Mouse (Mus musculus): ENCODE results near the gene Pym1.

Gene Pym1

GRCm38 (mm10) chr10:128804271-128805091, 56.8 kb downstream of the Pym1 start, which contains the start of gene Tmem198b:
TSS of gene Tmem198b (minus strand) at chr10:128804370.
- peak; percentile 52 for DNase-seq (ENCODE audit: low read depth, low spot score)

DNA sequence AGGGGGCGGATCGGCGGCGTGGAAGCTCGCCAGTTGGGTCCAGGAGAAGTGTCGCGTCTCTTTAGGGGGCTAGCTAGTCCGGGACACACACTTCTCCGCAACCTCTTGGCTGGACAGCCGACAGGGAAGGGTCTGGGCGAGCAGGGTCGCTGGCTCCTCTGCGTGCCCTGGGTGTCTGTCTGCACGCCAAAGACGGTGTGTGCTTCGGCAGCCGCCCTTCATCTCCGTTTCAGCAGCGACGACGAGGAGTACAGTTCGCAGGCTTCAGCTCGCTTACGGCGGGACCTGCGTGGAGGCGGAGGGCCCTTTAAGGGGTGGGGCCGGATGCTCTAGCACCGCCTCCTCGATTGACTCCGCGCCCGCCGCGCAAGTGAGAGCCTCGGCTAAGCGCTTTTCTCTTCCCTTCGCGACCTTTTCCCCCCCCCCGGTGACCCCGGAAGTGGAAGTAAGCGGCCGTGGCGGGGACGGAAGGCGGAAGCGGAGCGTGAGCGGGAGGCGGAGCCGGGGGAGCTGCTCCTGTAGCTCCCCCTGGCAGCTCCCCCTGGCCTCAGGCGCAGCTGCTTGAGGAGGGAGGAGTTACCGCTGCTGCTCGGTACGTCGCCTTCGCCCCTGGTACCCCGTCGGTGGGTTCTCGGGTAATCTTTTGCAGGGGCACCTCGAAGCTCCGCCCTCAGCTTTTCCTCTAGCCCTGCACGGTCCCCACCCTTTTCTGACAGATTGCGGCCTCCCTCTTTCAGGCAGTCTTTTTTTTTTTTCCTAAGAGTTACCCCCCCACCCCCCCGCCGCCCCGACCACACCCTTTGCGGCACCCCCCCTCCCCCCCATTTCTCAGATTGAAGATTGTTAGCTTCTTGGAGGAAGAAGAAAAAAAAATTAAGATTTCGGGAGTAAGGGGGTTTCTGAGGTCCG, 57.7 kb downstream of the Pym1 start:
- DNase-seq (ENCODE audit: low read depth, low spot score): peak; percentile 95

GRCm38 (mm10) chr10:128806086-128806485, 58.4 kb downstream of the Pym1 start:
- DNase-seq (ENCODE audit: low read depth, low spot score): no peak

GRCm38 (mm10) chr10:128807018-128807417, 59.3 kb downstream of the Pym1 start:
- DNase-seq (ENCODE audit: low read depth, low spot score): no peak
